Mouse (Mus musculus) neural tube, embryonic 11.5 days (tissue): ENCODE results near the gene Prss44. TPM values are rescaled to one million over a fixed set of nuclear protein-coding genes. Genes with fewer than 3 reads are reported as not detected.
A peak's percentile ranks its signal among the peaks of the same experiment; 100 is the strongest.

Source experiments
- ATAC-seq: fragments of 200-750 bp; cut with Nextera tagmentation; 2 replicates; pipeline ENCODE4 v1.8.0; 2017; ENCODE audit warnings: moderate number of reproducible peaks, mild to moderate bottlenecking, moderate TSS enrichment, moderate library complexity; ENCODE audit not compliant: insufficient read depth, low FRiP score, low TSS enrichment
- DNase-seq: peaks from one replicate; pipeline ENCODE4 v3.0.0-alpha.2; 2015; ENCODE audit warnings: low spot score
- H3K27ac ChIP-seq: fragments of 300-500 bp; sonication (generic); 2 replicates; pipeline ENCODE4 v1.5.1; 2014; ENCODE audit warnings: low read depth, mild to moderate bottlenecking, low read length
- H3K27me3 ChIP-seq: fragments of 300-500 bp; sonication (generic); 2 replicates; pipeline ENCODE4 v1.6.1; 2014; ENCODE audit warnings: mild to moderate bottlenecking, low read length, mixed read lengths; ENCODE audit not compliant: control insufficient read depth, insufficient read depth
- H3K36me3 ChIP-seq: fragments of 300-500 bp; sonication (generic); 2 replicates; pipeline ENCODE4 v1.6.1; 2014; ENCODE audit warnings: mild to moderate bottlenecking, low read length, moderate library complexity, mixed read lengths; ENCODE audit not compliant: control insufficient read depth, insufficient read depth
- H3K4me1 ChIP-seq: fragments of 300-500 bp; sonication (generic); 2 replicates; pipeline ENCODE4 v1.6.1; 2014; ENCODE audit warnings: low read length, mixed read lengths; ENCODE audit not compliant: control insufficient read depth, insufficient read depth
- H3K4me2 ChIP-seq: fragments of 300-500 bp; sonication (generic); 2 replicates; pipeline ENCODE4 v1.6.1; 2014; ENCODE audit warnings: low read depth, mild to moderate bottlenecking, moderate library complexity
- H3K4me3 ChIP-seq: fragments of 300-500 bp; sonication (generic); 2 replicates; pipeline ENCODE4 v1.5.1; 2014; ENCODE audit warnings: low read depth, low read length
- H3K9ac ChIP-seq: fragments of 300-500 bp; sonication (generic); 2 replicates; pipeline ENCODE4 v1.6.1; 2014; ENCODE audit warnings: mild to moderate bottlenecking, low read length
- H3K9me3 ChIP-seq: fragments of 300-500 bp; sonication (generic); 2 replicates; pipeline ENCODE4 v1.6.1; 2016; ENCODE audit warnings: low read length; ENCODE audit not compliant: control insufficient read depth
- WGBS: fragments of 180-500 bp; shearing (Covaris S2); extraction: QIAGEN DNeasy Blood & Tissue Kit; methylation state at CpG from one replicate; pipeline ENCODE4 v1.1.7; 2014; 5-methylcytosine and 5-hydroxymethylcytosine counted together
- polyA plus RNA-seq: library from polyadenylated mRNA; unstranded; fragments of >200 nt; fragmentation: Nextera tagmentation; extraction: Ambion mirVana; gene quantifications from 2 replicates; pipeline ENCODE4 v1.2.1, GENCODE M21; 2014

Prss44 gene
- polyA plus RNA-seq, 1 experiment from 2014 or later, result not detected

- Histone ChIP-seq H3K9ac (no peak overlapping the region), H3K27me3 (peaks cover 6% of the 10 kb centered on the region; the same call in 1 of the 2 replicates), H3K27ac (no peak overlapping the region), H3K4me3 (no peak overlapping the region), H3K4me1 (peaks cover 21% of the 10 kb centered on the region), H3K36me3 (no peaks in the 10 kb centered on the region), H3K9me3 (no peaks in the 10 kb centered on the region), H3K4me2 (no peak overlapping the region)
- ATAC-seq (no peak), DNase-seq (peak; percentile 55)
- 19% methylated on average over 7 of the region's 7 CpGs for WGBS
Observed at GRCm38 (mm10) chr9:110871030-110871429, 57.2 kb downstream of the Prss44 start.

Other genes starting within 250 kb of the Prss44 start
- 23.4 and 24.3 TPM in 2 replicates for gene Nradd, start 189.5 kb upstream of the Prss44 start, polyA plus RNA-seq
- gene Nbeal2, start 159.8 kb upstream of the Prss44 start, polyA plus RNA-seq, result 0.87 and 1.1 TPM in 2 replicates
- gene Ccdc12, start 157.5 kb upstream of the Prss44 start, polyA plus RNA-seq, result 131 and 134 TPM in 2 replicates
- gene Myl3, start 72.1 kb upstream of the Prss44 start, polyA plus RNA-seq, result 2.9 and 5.3 TPM in 2 replicates
- 33.7 and 36.2 TPM in 2 replicates for gene Pth1r, start 66.8 kb upstream of the Prss44 start, polyA plus RNA-seq
- not detected in 2 replicates for gene Prss42, start 15.8 kb upstream of the Prss44 start, polyA plus RNA-seq
- 0.14 TPM in 1 of 2 replicates, not detected in the other for gene Prss43, start 12.7 kb downstream of the Prss44 start, polyA plus RNA-seq
- 0.20 TPM in 1 of 2 replicates, not detected in the other for gene Prss45, start 20.6 kb downstream of the Prss44 start, polyA plus RNA-seq
- not detected in 2 replicates for gene Prss46, start 30.5 kb downstream of the Prss44 start, polyA plus RNA-seq
- not detected in 2 replicates for gene Prss50, start 44.0 kb downstream of the Prss44 start, polyA plus RNA-seq
- gene Als2cl, start 65.9 kb downstream of the Prss44 start, polyA plus RNA-seq, result 1.1 and 1.4 TPM in 2 replicates
- gene Tmie, start 66.1 kb downstream of the Prss44 start, polyA plus RNA-seq, result 0.32 and 0.70 TPM in 2 replicates
- not detected in 2 replicates for gene Fam240a, start 102.9 kb downstream of the Prss44 start, polyA plus RNA-seq
- not detected in 2 replicates for gene Tdgf1, start 132.2 kb downstream of the Prss44 start, polyA plus RNA-seq
- 0.15 and 0.51 TPM in 2 replicates for gene Lrrc2, start 137.6 kb downstream of the Prss44 start, polyA plus RNA-seq
- gene Rtp3, start 176.6 kb downstream of the Prss44 start, polyA plus RNA-seq, result 0.09 TPM in 1 of 2 replicates, not detected in the other
- 0.19 TPM in 1 of 2 replicates, not detected in the other for gene Ltf, start 205.3 kb downstream of the Prss44 start, polyA plus RNA-seq
- gene Ccrl2, start 243.5 kb downstream of the Prss44 start, polyA plus RNA-seq, result 0.54 and 1.6 TPM in 2 replicates